Mouse (Mus musculus): Measurements from ENCODE around the gene Rab43.
"Not testable (repeated sequence)": the region's sequence is repeated elsewhere in the genome, so short reads cannot be mapped to it uniquely, and the experiment has no call there.

Gene Rab43

DNA sequence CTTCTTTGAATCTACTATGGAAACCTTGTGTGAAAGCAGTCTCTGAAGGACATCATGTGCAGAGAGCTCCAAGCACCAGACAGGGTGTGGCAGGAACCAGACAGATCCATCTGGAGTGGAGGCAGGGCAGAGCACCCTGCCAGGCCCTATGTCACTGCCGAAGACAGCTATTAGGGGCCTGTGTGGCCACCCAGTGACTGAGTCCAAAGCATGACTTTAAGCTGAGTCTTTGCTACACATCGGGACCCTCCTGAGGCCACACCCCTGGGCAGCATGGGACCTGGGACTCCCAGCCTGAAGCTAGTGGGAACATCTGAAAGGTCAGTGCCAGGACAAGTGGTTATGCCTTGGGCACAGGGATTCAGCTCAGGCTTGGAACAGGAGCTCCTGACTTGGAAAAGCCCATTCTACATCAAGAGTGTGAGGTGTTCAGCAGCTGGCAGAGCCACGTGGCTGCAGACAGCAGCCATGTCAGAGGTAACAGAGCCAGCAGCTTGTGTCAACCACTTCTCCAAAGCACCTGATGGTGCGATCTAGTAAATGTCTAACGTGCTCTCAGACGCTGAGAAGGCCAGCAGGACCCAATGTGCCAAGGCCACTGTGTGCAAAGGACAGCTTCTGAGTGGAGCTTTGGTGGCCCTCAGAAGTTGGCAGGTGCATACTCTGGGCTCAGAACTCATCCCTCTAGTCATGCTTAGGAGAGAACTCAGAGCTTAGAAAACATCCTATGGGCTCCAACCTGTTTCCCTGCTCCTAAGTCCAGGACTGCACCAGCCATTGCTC, 24.7 kb downstream of the Rab43 start:
- no peak for DNase-seq (ENCODE audit: low read depth, low spot score)

DNA sequence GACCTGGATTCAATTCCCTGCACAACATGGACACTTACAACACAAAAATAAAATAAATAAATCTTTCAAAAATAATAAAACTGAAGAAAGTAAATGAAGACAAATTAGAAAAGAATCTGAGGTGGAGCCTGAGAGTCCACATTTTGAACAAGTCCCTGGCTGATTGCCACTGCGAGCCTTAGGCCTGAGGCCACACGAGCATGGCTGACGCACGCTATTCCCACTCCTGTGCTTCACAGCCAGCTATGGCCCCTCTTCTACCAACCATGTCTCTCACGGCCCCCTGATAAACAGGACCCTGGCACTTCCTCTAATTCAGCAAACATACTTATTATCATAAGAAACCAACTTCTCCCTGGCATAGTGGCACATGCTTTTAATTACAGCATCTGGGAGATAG, 25.3 kb downstream of the Rab43 start:
- DNase-seq (ENCODE audit: low read depth, low spot score) = no peak

DNA sequence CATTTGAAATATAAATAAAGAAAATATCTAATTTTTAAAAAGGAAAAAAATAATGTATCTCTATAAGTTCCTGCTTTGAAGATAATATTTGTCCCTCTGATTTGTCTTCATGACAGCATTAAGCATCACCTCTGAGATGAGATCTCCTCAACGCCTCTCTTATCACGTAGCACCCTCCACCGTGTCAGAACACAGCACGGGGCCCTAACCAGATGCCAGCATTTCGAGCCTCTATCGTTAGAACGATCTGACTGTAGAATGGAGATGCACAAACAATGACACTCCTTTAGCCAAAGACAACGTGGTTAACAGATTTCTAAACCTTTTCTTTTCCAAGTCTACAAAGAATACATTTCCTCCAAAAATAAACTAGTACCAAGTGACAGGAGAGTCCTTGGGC, 27.9 kb downstream of the Rab43 start:
- no peak for DNase-seq (ENCODE audit: low read depth, low spot score)

DNA sequence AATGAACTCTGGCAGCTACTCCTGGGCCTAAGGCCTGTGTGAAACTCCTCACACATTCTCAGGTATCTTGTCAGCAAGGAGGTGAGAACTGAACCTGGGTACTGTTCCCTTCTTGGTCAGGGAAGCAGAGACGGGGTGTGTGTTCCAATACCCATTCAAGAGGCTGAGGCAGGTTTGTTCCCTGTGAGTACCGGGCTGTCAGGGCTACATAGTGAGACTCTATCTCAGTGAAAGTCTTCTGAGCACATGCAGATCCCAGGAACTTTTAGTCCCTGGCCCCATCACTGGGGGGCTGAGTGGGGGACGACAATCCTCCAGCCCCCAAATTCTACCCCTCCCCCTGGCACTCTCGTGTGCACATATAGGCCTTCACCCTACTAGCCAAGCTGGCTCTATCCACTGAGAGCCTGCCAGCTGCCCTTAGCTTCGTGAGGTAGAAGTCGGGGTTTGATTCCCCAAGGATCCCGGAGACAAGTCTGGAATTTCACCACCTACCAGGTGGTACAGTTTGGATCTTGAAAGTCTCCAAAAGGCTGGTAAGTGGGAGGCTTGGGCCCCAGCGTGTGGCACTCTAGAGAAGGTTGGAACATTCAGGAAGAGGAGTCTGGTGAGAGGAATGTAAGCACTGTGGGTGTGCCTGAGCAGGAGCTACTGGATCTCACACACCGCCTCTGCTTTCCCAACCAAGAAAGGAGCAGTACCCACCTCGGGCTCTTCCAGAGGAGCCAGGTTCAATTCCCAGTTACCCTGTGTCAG, 31.2 kb downstream of the Rab43 start:
- no peak for DNase-seq (ENCODE audit: low read depth, low spot score)

DNA sequence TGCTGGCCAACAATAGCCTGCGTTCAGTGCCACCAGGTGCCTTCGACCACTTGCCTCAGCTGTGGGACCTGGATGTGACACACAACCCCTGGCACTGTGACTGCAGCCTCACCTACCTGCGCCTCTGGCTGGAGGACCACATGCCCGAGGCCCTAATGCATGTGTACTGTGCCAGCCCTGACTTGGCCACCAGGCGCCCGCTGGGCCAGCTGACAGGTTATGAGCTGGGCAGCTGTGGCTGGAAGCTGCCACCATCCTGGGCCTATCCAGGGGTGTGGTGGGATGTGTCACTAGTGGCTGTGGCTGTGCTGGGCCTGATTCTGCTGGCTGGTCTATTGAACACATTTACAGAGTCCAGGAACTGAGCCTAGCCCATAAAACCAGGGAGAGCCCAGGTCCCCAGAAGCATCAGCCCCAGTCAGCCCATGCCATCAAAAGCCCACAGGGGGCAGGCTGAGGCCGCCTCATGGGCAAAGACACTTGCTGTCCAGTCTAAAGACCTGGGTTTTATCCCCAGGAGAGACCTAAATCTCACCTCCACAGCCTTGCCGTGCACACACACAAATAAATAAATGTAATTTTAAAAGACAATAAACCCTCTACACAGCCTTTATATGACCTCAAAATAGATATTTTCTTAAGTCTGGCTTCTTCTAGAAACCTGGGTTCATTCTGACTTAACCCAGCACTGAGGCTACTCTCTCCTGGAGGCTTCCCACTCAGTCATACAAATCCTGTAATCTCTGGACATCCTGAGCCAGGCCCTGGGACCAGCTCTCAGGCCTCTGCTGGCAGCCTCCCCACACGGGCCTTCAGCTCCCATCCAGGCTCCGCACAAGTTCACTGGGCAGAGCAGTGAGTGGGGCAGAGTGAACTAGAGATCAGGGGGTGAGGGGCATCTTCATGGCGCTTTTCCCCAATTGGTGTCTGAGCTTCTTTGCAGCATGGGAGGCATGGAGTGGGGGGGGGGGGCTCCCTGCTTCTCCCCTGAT, 32.5 kb downstream of the Rab43 start:
- DNase-seq (ENCODE audit: low read depth, low spot score) = no peak

DNA sequence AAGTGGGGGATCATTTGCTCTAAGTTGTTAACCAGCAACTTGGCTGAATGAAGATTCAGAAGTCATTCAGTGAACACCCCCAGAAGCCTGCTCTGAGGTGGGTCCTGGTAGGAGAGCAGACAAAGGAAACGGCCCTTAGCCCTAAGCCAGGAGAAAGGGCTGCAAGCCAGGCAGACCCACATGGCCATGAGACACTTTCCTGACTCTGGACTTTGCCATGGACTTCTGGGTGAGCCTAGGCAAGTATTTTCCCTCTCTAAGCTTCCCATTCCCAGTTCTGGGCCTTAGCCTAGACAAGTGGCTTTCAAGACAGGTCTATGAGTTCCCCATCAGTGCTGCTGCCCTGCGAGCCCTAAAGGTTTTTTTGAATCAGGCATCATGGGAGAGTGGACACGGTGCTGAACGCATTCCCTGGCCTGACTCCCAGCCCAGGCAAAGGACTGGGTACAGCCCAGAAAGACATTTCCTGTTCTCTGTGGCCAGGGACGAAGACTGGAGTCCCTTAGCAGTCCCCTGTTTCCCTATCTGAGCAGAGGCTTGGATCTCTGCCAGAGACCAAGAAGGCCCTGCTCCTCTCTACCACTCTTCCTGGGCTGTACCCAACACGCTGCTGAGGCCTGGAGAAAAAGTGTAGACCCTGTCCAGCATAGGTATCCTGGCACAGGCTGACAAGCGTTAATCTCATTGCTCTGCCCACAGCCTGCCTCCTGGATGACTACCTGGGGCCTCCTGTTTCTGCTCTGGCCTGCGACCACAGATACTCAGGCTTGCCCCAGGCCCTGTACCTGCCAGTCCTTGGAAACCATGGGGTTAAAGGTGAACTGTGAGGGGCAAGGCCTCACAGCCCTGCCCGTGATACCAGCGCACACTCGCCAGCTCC, 33.4 kb downstream of the Rab43 start:
- DNase-seq (ENCODE audit: low read depth, low spot score) = no peak

DNA sequence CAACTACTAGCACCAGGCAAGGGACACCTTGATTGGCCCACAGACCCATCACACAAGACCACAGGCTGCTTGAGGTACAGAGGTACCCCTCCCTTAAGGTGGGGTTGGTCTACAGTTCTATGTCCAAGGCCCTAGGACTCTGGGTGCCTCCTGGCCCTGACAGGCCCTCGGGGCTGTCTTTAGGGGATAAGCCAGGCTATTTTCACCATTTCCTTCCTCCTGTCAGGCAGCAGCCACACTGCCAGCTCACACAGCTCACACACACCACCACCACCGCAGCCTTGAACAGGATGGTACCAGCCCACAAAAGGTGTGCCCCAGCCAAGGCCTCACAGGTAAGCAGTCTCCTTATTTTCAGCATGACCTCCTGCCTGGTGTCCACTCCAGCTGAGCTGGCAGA, 34.1 kb downstream of the Rab43 start, which contains the start of gene Gp9:
Gp9 (plus strand) TSS at position 231 of the 400 bp plus-strand sequence.
- no peak for DNase-seq (ENCODE audit: low read depth, low spot score)

DNA sequence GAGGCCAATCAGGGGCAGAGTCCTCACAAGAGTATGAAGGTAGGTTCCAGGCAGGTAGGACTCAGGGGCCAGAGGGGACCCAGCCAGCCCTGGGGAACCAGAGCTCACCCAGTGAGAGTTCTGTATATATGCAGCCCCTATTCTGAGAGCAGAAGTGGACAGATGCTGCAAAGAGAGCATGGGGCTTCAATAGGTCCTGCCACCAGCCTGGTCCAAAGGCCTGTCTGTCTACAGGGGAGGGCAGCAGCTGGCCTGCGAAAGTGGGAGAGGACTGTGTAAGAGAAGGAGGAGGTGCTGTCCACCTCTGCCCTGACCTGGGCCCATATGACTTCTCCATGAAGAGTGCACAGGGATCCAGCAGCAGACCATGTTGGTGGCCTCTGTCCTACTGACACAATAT, 35.3 kb downstream of the Rab43 start:
- no peak for DNase-seq (ENCODE audit: low read depth, low spot score)

DNA sequence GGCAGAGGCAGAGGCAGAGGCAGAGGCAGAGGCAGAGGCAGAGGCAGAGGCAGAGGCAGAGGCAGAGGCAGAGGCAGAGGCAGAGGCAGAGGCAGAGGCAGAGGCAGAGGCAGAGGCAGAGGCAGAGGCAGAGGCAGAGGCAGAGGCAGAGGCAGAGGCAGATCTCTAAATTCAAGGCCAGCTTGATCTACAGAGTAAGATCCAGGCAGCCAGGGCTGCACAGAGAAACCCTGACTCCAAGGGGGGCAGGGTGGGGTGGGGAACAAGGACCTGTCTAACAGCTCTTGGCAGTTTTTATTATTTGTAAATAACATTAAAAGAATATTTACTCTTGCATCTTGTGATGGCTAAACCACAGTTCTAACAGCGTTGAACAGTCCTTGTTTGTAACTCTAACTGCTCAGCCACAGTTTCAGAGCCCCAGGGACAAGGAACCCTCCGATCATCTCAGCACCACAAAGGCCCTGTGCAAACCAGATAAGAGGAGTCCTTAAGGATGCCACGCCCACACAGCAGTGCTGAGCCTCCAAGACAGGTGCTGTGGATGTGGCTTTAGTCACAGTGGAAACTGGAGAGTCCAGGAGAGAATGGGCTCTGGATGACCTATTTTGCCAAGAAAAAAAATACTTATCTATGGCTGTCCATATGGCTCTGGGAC, 36.2 kb downstream of the Rab43 start:
- DNase-seq (ENCODE audit: low read depth, low spot score) = no peak

DNA sequence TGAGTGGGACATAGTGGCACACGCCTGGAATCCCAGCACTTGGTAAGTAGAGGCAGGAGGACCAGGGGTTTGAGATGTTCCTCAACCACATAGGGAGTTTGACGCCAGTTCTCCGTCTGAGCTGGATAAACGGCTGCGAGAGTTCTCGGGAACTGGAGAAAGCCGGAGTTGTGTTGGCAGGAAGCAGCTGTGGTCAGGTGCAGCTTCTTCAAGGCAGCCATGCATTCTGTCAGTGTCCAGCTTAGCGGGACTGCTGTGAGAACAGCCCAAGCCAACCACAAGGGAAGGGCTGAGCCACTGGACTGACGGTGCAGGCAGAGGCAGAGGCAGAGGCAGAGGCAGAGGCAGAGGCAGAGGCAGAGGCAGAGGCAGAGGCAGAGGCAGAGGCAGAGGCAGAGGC, 37.1 kb downstream of the Rab43 start:
- DNase-seq (ENCODE audit: low read depth, low spot score) = no peak

DNA sequence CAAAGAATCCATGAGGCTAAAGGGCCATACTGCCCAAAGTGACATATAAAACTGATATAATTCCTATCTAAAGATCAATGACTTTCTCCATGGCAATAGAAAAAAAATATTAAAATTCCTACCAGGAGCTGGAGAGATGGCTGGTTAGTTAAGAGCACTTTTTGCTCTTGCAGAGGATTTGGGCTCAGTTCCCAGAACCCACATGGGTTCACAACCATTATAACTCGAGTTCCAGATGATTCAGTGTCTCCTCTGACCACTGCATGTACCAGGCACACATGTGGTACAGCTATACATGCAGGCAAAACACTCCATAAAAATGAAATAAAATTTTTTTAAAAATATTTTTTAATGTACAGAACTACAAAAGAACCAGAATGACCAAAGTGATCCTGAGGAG, 37.5 kb downstream of the Rab43 start:
- no peak for DNase-seq (ENCODE audit: low read depth, low spot score)

DNA sequence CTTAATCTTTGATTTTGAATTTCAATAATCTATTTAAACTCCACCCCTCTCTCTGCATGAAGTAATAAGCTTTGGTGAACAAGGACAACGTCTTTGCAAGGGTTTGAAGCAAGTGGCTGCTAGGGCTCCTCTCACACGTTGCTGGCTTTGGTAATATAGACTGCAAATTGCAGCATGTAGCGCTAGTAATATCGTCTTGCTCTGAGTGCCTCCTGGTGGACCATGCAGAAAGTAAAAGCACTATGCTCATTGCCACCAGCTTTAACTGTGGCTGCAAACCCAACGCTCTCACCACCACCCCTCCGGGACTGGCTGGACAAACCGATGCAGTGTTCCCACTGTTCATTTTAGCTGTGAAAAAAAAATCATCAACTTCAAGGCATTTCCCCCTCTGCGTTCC, 41.3 kb downstream of the Rab43 start:
- no peak for DNase-seq (ENCODE audit: low read depth, low spot score)

DNA sequence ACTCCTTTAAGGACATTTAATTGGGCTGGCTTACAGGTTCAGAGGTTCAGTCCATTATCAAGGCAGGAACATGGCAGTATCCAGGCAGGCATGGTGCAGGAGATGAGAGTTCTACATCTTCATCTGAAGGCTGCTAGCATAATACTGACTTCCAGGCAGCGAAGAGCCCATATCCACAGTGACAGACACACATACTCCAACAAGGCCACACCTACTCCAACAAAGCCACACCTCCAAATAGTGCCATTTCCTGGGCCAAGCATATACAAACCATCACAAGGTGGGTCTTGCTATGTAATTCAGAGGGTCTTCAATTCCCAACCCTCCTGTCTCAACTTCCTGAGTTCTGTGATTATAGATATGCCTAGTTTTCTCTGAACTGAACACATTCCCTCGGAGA, 47.7 kb downstream of the Rab43 start:
- DNase-seq (ENCODE audit: low read depth, low spot score) = not testable (repeated sequence)

DNA sequence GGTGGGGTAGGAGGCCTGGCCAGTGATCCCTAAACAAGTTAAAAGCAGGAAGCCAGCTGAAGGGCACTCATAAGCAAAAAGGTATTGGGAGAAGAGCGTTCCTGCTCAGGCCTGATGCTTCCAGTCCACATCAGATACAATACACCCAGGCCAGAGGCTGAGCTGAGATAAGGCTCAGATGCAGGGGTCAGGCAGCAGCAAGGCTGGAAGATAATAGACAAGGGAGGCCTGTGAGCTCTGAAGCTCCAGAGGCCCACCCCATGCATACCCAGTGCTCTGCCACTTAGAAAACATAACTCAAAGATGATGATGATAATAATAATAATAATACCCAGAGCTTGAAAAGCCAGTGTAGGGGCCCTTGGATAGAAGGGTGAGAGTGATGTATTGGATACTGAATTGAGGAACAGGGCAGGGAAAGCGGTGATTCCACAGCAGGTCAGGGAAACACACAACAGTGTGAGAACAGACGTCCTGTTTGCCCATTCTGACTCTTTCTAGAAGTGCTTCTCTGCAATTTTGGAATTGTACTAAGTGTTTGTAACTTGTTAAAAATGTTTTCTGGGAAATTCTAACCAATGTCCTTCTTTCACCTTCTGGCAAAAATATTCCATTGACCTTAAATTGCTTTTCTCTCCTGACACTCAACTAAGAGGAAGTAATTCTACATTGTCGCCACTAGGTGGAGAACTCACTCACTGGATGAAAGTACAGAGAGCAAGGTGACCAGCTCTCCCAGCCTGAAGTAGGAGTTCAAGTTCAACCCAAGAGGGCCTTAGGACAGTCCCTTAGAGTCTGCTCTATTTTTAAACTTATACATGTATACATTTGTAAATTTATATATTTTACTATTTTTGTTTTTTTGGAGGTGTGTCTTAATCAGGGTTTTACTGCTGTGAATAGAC, 48.3 kb downstream of the Rab43 start:
- no peak for DNase-seq (ENCODE audit: low read depth, low spot score)

DNA sequence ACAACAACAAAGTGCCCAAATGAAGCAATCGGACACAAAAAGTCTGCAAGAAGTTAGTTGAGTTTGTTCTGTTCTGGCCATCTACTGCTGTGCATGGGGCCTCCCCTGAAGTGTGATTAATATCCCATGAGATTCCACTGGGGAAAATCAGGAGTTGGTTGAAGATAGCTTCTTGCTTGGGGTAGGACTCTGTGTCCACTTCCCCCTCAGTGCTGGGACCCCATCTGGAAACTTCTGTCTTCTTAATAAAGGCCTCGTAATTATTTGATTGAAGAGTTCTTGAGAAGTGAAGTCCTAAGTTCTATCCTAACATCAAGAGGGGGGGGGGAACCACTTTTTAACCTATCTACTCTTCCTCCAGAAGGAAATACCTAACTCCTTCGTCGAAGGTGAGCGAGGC, 49.8 kb downstream of the Rab43 start:
- no peak for DNase-seq (ENCODE audit: low read depth, low spot score)

DNA sequence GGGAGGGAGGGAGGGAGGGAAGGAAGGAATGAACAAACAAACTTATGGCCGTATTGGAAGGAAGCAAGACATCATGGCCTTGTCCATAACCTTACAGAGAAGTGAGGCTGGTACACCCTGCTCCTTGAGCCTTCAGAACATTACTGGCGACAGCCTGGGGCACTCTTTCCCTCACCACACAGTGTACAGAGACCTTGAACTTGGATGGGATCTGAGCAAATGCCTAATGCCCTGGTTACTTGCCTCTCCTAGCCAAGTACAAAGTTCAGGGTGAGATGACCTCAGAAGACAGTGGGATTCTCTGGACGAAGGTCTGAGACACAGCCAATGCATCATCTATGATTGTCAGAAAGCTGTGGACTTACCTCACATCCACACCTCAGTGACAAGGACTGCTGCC, 52.1 kb downstream of the Rab43 start:
- DNase-seq (ENCODE audit: low read depth, low spot score) = no peak

DNA sequence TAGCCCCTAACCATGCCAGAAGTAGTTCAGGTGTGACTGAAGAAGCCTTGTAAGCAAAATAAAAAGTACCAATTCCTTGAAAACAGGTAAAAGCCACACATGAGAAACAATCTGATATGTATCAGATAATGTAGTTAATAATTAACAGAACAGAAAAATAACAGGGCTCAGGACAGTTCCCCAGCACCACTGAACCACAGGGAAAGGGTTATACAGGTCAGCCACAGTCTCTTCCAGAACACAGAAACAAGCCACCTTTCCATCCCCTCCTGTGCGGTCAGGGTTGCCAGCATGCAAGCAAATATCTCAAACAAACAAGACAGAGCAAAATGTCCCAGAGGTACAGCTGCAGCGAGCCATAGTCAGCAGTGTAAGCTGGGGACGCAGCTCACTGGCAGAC, 52.6 kb downstream of the Rab43 start:
- no peak for DNase-seq (ENCODE audit: low read depth, low spot score)

DNA sequence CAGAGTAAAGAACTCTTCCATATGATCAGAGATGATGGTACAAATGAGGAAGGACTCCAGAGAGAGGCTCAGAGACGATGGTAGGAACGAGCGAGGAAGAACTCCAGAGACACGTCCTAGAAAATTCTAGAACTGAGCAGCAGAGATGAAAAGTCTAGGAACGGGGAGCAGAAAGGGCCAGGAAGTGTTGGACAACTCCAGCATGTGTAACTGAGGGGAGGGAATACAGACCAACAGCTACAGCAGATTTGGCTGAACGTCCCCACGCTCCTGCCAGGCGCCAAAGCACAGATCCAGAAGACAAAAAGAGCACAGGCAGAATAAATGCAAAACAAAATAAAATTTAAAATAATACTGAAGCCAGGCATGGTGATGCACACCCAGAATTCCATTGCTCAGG, 55.1 kb downstream of the Rab43 start:
- DNase-seq (ENCODE audit: low read depth, low spot score) = no peak

DNA sequence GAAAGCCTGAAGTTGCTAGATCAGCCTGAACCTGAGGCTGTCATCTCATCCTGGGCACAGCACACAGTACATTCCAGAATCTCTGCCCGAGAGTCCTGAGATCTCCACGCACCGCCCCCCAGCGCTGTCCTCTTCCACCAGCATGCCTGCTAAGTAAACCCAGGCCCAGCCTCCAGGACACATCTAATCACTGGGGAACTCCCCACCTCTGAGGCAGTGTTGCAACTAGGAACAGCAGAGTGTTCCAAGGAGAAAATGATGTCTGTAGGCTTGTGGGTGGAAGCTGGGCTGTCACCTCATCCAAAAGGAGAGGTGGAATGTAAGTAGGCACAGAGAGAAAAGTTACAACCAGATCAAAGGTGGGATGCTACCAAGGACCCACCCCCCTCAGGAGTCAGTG, 56.8 kb downstream of the Rab43 start:
- no peak for DNase-seq (ENCODE audit: low read depth, low spot score)

All from embryo, embryonic 11.5 days (tissue).